Mouse (Mus musculus): ENCODE measurements at regions not wholly inside any gene's neighbourhood (a gene's known extent, or its start where the extent isn't known, plus 50 kb on each side); places are given as distances from the start of the nearest gene placed in this dataset.
"Not testable (repeated sequence)": the region's sequence is repeated elsewhere in the genome, so short reads cannot be mapped to it uniquely, and the experiment has no call there.

- no peak for ATAC-seq (ENCODE audit: poor library complexity, severe bottlenecking)
Observed at GRCm38 (mm10) chr13:39566491-39566890, 605.8 kb upstream of the Slc35b3 start.

- no peak for ATAC-seq (ENCODE audit: poor library complexity, severe bottlenecking)
Observed at GRCm38 (mm10) chr13:39537724-39538440, 577.2 kb upstream of the Slc35b3 start.

GRCm38 (mm10) chr13:39526469-39526868 lies 565.8 kb upstream of the Slc35b3 start:
- ATAC-seq (ENCODE audit: poor library complexity, severe bottlenecking), result no peak

GRCm38 (mm10) chr13:39523856-39524301 lies 563.2 kb upstream of the Slc35b3 start:
- no peak for ATAC-seq (ENCODE audit: poor library complexity, severe bottlenecking)

- no peak for ATAC-seq (ENCODE audit: poor library complexity, severe bottlenecking)
Observed at GRCm38 (mm10) chr13:39523246-39523850, 562.7 kb upstream of the Slc35b3 start.

- no peak for ATAC-seq (ENCODE audit: poor library complexity, severe bottlenecking)
Observed at GRCm38 (mm10) chr13:39520846-39521245, 560.2 kb upstream of the Slc35b3 start.

- no peak for ATAC-seq (ENCODE audit: poor library complexity, severe bottlenecking)
Observed at GRCm38 (mm10) chr13:39516106-39516505, 555.4 kb upstream of the Slc35b3 start.

GRCm38 (mm10) chr13:39489806-39490205 lies 529.1 kb upstream of the Slc35b3 start:
- ATAC-seq (ENCODE audit: poor library complexity, severe bottlenecking), result no peak

- ATAC-seq (ENCODE audit: poor library complexity, severe bottlenecking), result no peak
Observed at GRCm38 (mm10) chr13:39472621-39473020, 511.9 kb upstream of the Slc35b3 start.

GRCm38 (mm10) chr13:39441799-39442198 lies 481.1 kb upstream of the Slc35b3 start:
- ATAC-seq (ENCODE audit: poor library complexity, severe bottlenecking), result no peak

- peak; percentile 80 for ATAC-seq (ENCODE audit: poor library complexity, severe bottlenecking)
Observed at GRCm38 (mm10) chr13:39440907-39441306, 480.2 kb upstream of the Slc35b3 start.

GRCm38 (mm10) chr13:39440336-39440735 lies 479.7 kb upstream of the Slc35b3 start:
- no peak for ATAC-seq (ENCODE audit: poor library complexity, severe bottlenecking)

GRCm38 (mm10) chr13:39427996-39428395 lies 467.3 kb upstream of the Slc35b3 start:
- ATAC-seq (ENCODE audit: poor library complexity, severe bottlenecking), result no peak

GRCm38 (mm10) chr13:39425944-39426343 lies 465.3 kb upstream of the Slc35b3 start:
- no peak for ATAC-seq (ENCODE audit: poor library complexity, severe bottlenecking)

GRCm38 (mm10) chr13:39418127-39418526 lies 457.5 kb upstream of the Slc35b3 start:
- ATAC-seq (ENCODE audit: poor library complexity, severe bottlenecking), result no peak

- no peak for ATAC-seq (ENCODE audit: poor library complexity, severe bottlenecking)
Observed at GRCm38 (mm10) chr13:39411471-39412251, 451.0 kb upstream of the Slc35b3 start.

GRCm38 (mm10) chr13:39392589-39392988 lies 431.9 kb upstream of the Slc35b3 start:
- ATAC-seq (ENCODE audit: poor library complexity, severe bottlenecking), result no peak

GRCm38 (mm10) chr13:39392151-39392550 lies 431.5 kb upstream of the Slc35b3 start:
- ATAC-seq (ENCODE audit: poor library complexity, severe bottlenecking), result not testable (repeated sequence)

- no peak for ATAC-seq (ENCODE audit: poor library complexity, severe bottlenecking)
Observed at GRCm38 (mm10) chr13:39376677-39377076, 416.0 kb upstream of the Slc35b3 start.

GRCm38 (mm10) chr13:39376269-39376668 lies 415.6 kb upstream of the Slc35b3 start:
- ATAC-seq (ENCODE audit: poor library complexity, severe bottlenecking), result no peak

GRCm38 (mm10) chr13:39372565-39372964 lies 411.9 kb upstream of the Slc35b3 start:
- no peak for ATAC-seq (ENCODE audit: poor library complexity, severe bottlenecking)

- ATAC-seq (ENCODE audit: poor library complexity, severe bottlenecking), result no peak
Observed at GRCm38 (mm10) chr13:39363637-39364036, 403.0 kb upstream of the Slc35b3 start.
